Mouse (Mus musculus) kidney, embryonic 14.5 days (tissue): Measurements from ENCODE around the gene BC003965. TPM values are rescaled to one million over a fixed set of nuclear protein-coding genes. Genes with fewer than 3 reads are reported as not detected.
"Not testable (repeated sequence)": the region's sequence is repeated elsewhere in the genome, so short reads cannot be mapped to it uniquely, and the experiment has no call there.

Experiments used
- ATAC-seq: fragments of 200-750 bp; cut with Nextera tagmentation; 2 replicates; pipeline ENCODE4 v1.8.0; 2017; ENCODE audit warnings: moderate number of reproducible peaks, mild to moderate bottlenecking, moderate TSS enrichment, moderate library complexity; ENCODE audit not compliant: low FRiP score, low TSS enrichment
- H3K27ac ChIP-seq: fragments of 300-500 bp; sonication (generic); 2 replicates; pipeline ENCODE4 v1.5.1; 2014; ENCODE audit warnings: low read depth, mild to moderate bottlenecking, low read length, moderate library complexity, mixed read lengths
- H3K27me3 ChIP-seq: fragments of 300-500 bp; sonication (generic); 2 replicates; pipeline ENCODE4 v1.6.1; 2014; ENCODE audit warnings: mild to moderate bottlenecking, low read length; ENCODE audit not compliant: control insufficient read depth, insufficient read depth
- H3K36me3 ChIP-seq: fragments of 300-500 bp; sonication (generic); 2 replicates; pipeline ENCODE4 v1.6.1; 2014; ENCODE audit warnings: low read length, mixed read lengths; ENCODE audit not compliant: control insufficient read depth, insufficient read depth
- H3K4me1 ChIP-seq: fragments of 300-500 bp; sonication (generic); 2 replicates; pipeline ENCODE4 v1.6.1; 2014; ENCODE audit warnings: low read length, mixed read lengths; ENCODE audit not compliant: control insufficient read depth, insufficient read depth
- H3K4me2 ChIP-seq: fragments of 300-500 bp; sonication (generic); replicated peaks from 2 replicates; pipeline ENCODE4 v1.6.1; 2014; ENCODE audit warnings: low read depth, mild to moderate bottlenecking, low read length
- H3K4me3 ChIP-seq: fragments of 300-500 bp; sonication (generic); 2 replicates; pipeline ENCODE4 v1.5.1; 2014; ENCODE audit warnings: mild to moderate bottlenecking, low read length
- H3K9ac ChIP-seq: fragments of 300-500 bp; sonication (generic); 2 replicates; pipeline ENCODE4 v1.6.1; 2014; ENCODE audit warnings: low read depth, mild to moderate bottlenecking, low read length, moderate library complexity
- H3K9me3 ChIP-seq: fragments of 300-500 bp; sonication (generic); 2 replicates; pipeline ENCODE4 v1.6.1; 2016; ENCODE audit warnings: low read length; ENCODE audit not compliant: control insufficient read depth
- WGBS: fragments of 180-500 bp; shearing (Covaris S2); extraction: QIAGEN DNeasy Blood & Tissue Kit; methylation state at CpG from one replicate; pipeline ENCODE4 v1.1.7; 2014; 5-methylcytosine and 5-hydroxymethylcytosine counted together
- polyA plus RNA-seq: library from polyadenylated mRNA; unstranded; fragments of >200 nt; fragmentation: Nextera tagmentation; extraction: Ambion mirVana; gene quantifications from 2 replicates; pipeline ENCODE4 v1.2.1, GENCODE M21; 2014

Gene BC003965
- polyA plus RNA-seq, 1 experiment from 2014 or later = 32.8 TPM

- 86% methylated on average over 15 of the region's 15 CpGs for WGBS
- no peak for ATAC-seq
Measured at GRCm38 (mm10) chr17:25210680-25211466, 26.5 kb downstream of the BC003965 start.

GRCm38 (mm10) chr17:25211705-25212104 is 27.4 kb downstream of the BC003965 start:
- H3K4me3 ChIP-seq = no peak overlapping the region
- H3K27me3 ChIP-seq = no peaks in the 10 kb centered on the region
- no peak for ATAC-seq
- no peaks in the 10 kb centered on the region for H3K4me1 ChIP-seq
- no peaks in the 10 kb centered on the region for H3K9me3 ChIP-seq
- peaks cover 78% of the 10 kb centered on the region for H3K36me3 ChIP-seq
- H3K9ac ChIP-seq = no peak overlapping the region
- H3K27ac ChIP-seq = no peak overlapping the region
- H3K4me2 ChIP-seq = no peak overlapping the region
- 89% methylated on average over 4 of the region's 4 CpGs for WGBS

More at GRCm38 (mm10) chr17:25210680-25211466, 26.5 kb downstream of the BC003965 start:
- Histone ChIP-seq H3K4me3 (no peak overlapping the region), H3K27ac (no peak overlapping the region), H3K9me3 (no peaks in the 10 kb centered on the region), H3K27me3 (no peaks in the 10 kb centered on the region), H3K36me3 (peaks cover 77% of the 10 kb centered on the region), H3K9ac (no peak overlapping the region), H3K4me1 (no peaks in the 10 kb centered on the region), H3K4me2 (no peak overlapping the region)

DNA sequence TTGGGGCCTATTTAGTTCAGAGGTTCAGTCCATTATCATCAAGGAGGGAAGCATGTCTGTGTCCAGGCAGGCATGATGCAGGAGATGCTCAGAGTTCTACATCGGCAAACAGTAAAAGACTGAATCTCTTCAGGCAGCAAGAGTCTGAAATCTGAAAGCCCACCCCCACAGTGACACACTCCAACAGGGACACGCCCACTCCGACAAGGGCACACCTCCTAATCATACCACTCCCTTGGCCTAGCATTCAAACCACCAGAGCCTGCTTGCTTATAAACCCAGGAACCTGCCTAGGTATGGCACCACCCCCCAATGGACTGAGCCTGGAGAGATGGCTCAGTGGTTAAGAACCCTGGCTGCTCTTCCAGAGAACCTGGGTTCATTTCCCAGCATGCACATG is 31.1 kb downstream of the BC003965 start:
- no peak for ATAC-seq
- peaks cover 61% of the 10 kb centered on the region for H3K36me3 ChIP-seq

DNA sequence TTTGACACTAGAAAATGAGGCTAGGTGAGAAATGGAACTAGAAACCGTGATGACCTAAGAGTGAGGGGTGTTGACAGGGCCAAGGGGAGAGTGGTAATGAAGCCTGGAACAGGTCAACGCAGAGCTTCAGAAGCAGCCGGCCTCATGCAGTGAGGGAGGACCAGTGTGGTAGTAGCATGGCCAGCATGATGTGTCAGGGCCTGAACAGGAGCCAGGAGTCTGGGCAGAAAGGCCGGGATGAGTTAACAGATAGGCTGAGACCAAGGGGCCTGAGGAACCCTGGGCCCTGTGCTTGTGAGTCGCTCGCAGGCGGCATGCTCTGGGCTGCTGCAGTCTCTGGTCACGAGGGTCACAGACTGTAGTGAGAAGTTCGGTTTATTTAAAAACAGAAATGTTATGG is 34.6 kb downstream of the BC003965 start:
- Histone ChIP-seq H3K9me3 (no peaks in the 10 kb centered on the region), H3K4me2 (no peak overlapping the region), H3K36me3 (peaks cover 37% of the 10 kb centered on the region), H3K27me3 (no peaks in the 10 kb centered on the region), H3K9ac (no peak overlapping the region), H3K27ac (no peak overlapping the region), H3K4me1 (peaks cover 6% of the 10 kb centered on the region; the same call in 1 of the 2 replicates), H3K4me3 (no peak overlapping the region)
- no peak for ATAC-seq
- 90% methylated on average over 9 of the region's 9 CpGs for WGBS

More for the DNA sequence above, 31.1 kb downstream of the BC003965 start:
- no peak overlapping the region for H3K27ac ChIP-seq
- H3K9ac ChIP-seq = no peak overlapping the region
- no peaks in the 10 kb centered on the region for H3K4me1 ChIP-seq
- H3K9me3 ChIP-seq = no peaks in the 10 kb centered on the region
- WGBS = 93% methylated on average over 3 of the region's 3 CpGs
- no peak overlapping the region for H3K4me3 ChIP-seq
- no peak overlapping the region for H3K4me2 ChIP-seq
- H3K27me3 ChIP-seq = no peaks in the 10 kb centered on the region

GRCm38 (mm10) chr17:25219492-25220295 is 35.3 kb downstream of the BC003965 start:
- ATAC-seq = no peak
- H3K36me3 ChIP-seq = peaks cover 33% of the 10 kb centered on the region
- no peak overlapping the region for H3K9ac ChIP-seq
- no peaks in the 10 kb centered on the region for H3K27me3 ChIP-seq
- H3K9me3 ChIP-seq = no peaks in the 10 kb centered on the region
- peaks cover 6% of the 10 kb centered on the region; the same call in 1 of the 2 replicates for H3K4me1 ChIP-seq
- H3K27ac ChIP-seq = no peak overlapping the region
- H3K4me2 ChIP-seq = no peak overlapping the region
- no peak overlapping the region for H3K4me3 ChIP-seq
- 94% methylated on average over 15 of the region's 15 CpGs for WGBS

DNA sequence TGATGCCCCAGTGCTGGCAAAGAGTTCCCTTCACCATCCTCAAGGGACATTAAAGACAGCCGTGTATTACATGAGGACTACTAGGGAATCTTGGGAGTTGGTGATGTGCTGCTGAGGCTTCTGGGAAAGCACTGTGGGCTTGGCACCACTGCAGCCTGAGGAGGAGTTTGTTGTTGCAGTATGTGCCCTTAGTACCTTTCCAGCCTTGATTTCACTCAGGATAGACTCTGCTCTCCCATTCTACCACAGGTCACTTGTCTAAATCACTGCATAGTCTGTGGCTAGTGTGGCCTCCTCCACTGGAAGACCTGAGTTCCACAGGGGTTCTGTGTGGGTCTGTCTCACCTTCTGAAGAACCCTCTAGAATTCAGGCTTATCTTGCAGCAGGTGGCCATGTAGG is 36.4 kb downstream of the BC003965 start:
- Histone ChIP-seq H3K27me3 (no peaks in the 10 kb centered on the region), H3K4me2 (no peak overlapping the region), H3K9ac (no peak overlapping the region), H3K36me3 (peaks cover 24% of the 10 kb centered on the region), H3K9me3 (no peaks in the 10 kb centered on the region), H3K4me3 (no peak overlapping the region), H3K27ac (no peak overlapping the region), H3K4me1 (peaks cover 6% of the 10 kb centered on the region; the same call in 1 of the 2 replicates)
- no peak for ATAC-seq
- WGBS = 95% methylated on average over 1 of the region's 1 CpGs

- peak; percentile 76 for ATAC-seq
- Histone ChIP-seq H3K4me3 (peak overlapping the region; percentile 41), H3K27me3 (no peaks in the 10 kb centered on the region), H3K9ac (peak overlapping the region; percentile 45; the same call in 1 of the 2 replicates), H3K27ac (no peak overlapping the region; the same call in 1 of the 2 replicates), H3K9me3 (no peaks in the 10 kb centered on the region), H3K36me3 (peaks cover 16% of the 10 kb centered on the region), H3K4me1 (peaks cover 6% of the 10 kb centered on the region; the same call in 1 of the 2 replicates), H3K4me2 (peak overlapping the region; percentile 83)
- WGBS = 3% methylated on average over 15 of the region's 30 CpGs
Measured at GRCm38 (mm10) chr17:25221821-25222503, 37.6 kb downstream of the BC003965 start.

GRCm38 (mm10) chr17:25222504-25222940 is 38.2 kb downstream of the BC003965 start:
- H3K9me3 ChIP-seq, H3K9ac ChIP-seq, H3K27me3 ChIP-seq, H3K4me1 ChIP-seq, H3K27ac ChIP-seq: not testable (repeated sequence)
- WGBS = 21% methylated on average over 12 of the region's 28 CpGs
- ATAC-seq = peak; percentile 82
- Histone ChIP-seq H3K36me3 (peaks cover 11% of the 10 kb centered on the region), H3K4me3 (peak overlapping the region; percentile 41), H3K4me2 (peak overlapping the region; percentile 83)
